Mouse (Mus musculus) erythroblast, embryonic 14.5 days (primary cell): ENCODE results near the gene Grik2.

Experiments
- GATA1 ChIP-seq: IDR thresholded peaks from 2 replicates; pipeline ENCODE4 v1.6.1; 2012; ENCODE audit warnings: low read length, inconsistent platforms, mixed read lengths
- TAL1 ChIP-seq: IDR thresholded peaks from 3 replicates; pipeline ENCODE4 v1.6.1; 2012; ENCODE audit warnings: low read length, inconsistent platforms, mixed read lengths

DNA sequence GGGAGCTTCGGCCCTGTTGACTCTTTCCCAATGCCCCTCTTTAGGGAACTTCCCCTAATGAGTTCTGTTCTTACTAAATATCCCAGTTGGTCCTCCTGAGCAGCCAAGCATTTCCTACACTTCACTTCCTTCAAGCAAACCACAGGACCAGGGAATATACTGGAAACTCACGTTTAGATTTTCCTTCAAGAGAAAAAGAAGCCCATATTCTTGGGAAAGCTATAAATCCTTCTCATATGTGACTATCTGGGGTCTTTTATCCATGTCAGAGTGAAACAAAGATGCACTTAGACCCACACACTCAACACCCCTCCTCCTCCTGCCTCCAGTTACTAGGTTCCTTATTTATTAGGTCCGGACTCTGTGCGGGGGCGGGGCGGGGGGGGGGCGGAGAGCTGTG is 6.5 kb downstream of the Grik2 start:
- TF ChIP-seq GATA1 (no peak), TAL1 (no peak)
